Mouse (Mus musculus): ENCODE data around the gene Cldn6. TPM values are rescaled to one million over a fixed set of nuclear protein-coding genes. Genes with fewer than 3 reads are reported as not detected.

Cldn6 gene
- not detected in 2 replicates for polyA plus RNA-seq (2012; ENCODE audit: insufficient read depth, insufficient read length, low replicate concordance, missing spikeins)

DNA sequence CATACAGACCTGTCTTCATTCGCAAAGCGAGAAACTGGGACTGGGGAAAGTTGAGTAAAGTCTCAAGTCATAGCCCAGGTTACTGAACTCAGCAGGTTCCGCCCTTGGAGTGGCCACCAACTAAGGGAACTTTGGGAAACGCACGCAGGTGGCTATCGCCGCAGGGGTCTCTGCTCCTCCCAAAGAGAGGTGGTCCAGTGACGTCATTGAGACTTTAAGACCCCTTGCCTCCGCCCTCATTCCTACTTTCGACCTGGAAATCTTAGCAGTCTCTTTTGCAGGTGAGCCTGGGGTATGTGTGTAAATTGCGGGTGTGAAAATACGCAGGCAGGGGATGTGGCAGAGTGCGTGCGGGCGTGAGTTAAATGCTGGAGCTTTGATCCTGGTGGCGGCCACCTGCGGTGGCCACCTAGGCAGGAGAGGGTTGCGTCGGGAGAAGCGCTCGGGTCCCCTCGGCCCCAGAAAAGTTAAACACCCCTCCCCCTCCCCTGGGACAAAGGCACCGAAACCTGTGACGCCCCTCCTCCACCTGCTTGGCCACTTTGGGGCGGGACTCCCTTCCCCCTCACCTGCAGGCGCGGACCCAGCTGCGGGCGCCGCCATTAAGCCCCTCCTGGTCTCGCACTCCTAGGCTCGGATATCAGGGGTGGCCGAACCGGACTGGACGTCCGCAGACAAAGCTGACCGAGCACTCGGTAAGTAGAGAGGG lies at the start of gene Cldn6:
Gene Cldn6, plus strand, starts transcription at position 123 of the 709 bp plus-strand sequence.
- Histone ChIP-seq H3K27ac (ENCODE audit: insufficient read depth, low read depth, low read length) (no peak within 1 kb of the TSS), H3K4me3 (ENCODE audit: insufficient read depth, low read depth, low read length) (no peak within 1 kb of the TSS), H3K4me1 (ENCODE audit: control insufficient read depth, insufficient read depth, low read length) (peaks cover 35% of the 10 kb centered on the region)
- 5% methylated on average over 38 of the region's 38 CpGs for WGBS
- no peak for TF ChIP-seq POLR2A (IDR thresholded peaks at IDR 0.05; ENCODE audit: insufficient read depth, low read depth, low read length)
- no peak for TF ChIP-seq CTCF (IDR thresholded peaks at IDR 0.05; ENCODE audit: insufficient read depth, low read depth, low read length)

GRCm38 (mm10) chr17:23630195-23631020 lies 48.6 kb upstream of the Cldn6 start:
- no peak overlapping the region for H3K27ac ChIP-seq (ENCODE audit: insufficient read depth, low read depth, low read length)
- WGBS: 15% methylated on average over 22 of the region's 22 CpGs
- H3K4me3 ChIP-seq (ENCODE audit: insufficient read depth, low read depth, low read length): 0 out of 2 replicates have a peak overlapping the region, but pooled peaks have one; percentile 10
- TF ChIP-seq POLR2A (IDR thresholded peaks at IDR 0.05; ENCODE audit: insufficient read depth, low read depth, low read length) (no peak), CTCF (IDR thresholded peaks at IDR 0.05; ENCODE audit: insufficient read depth, low read depth, low read length) (peak; percentile 70)
- peaks cover 5% of the 10 kb centered on the region for H3K4me1 ChIP-seq (ENCODE audit: control insufficient read depth, insufficient read depth, low read length)

DNA sequence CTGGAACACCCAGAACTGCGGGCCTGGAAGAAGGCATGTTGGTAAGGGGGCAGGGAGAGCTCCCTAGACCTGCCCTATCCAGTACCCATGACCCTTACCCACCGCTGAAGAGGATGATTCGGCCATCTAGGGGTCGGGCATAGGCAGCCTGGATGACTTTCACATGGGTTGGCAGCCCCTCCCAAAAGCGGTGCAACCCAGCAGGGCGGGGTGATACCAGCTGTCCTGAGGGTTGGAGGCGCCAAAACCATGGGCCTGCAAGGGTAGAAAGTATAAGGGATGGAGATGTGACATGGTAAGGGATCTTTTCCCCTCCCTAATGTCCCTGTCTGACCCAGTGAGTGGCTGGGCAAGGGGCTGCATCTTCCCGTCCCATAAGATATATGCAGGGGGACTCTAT lies 47.8 kb upstream of the Cldn6 start:
- 86% methylated on average over 8 of the region's 8 CpGs for WGBS
- Histone ChIP-seq H3K4me1 (ENCODE audit: control insufficient read depth, insufficient read depth, low read length) (peaks cover 5% of the 10 kb centered on the region), H3K27ac (ENCODE audit: insufficient read depth, low read depth, low read length) (no peak overlapping the region), H3K4me3 (ENCODE audit: insufficient read depth, low read depth, low read length) (no peak overlapping the region)
- TF ChIP-seq POLR2A (IDR thresholded peaks at IDR 0.05; ENCODE audit: insufficient read depth, low read depth, low read length) (no peak), CTCF (IDR thresholded peaks at IDR 0.05; ENCODE audit: insufficient read depth, low read depth, low read length) (no peak)

- Histone ChIP-seq H3K27ac (ENCODE audit: insufficient read depth, low read depth, low read length) (no peak within 1 kb of the TSS), H3K4me3 (ENCODE audit: insufficient read depth, low read depth, low read length) (peak within 1 kb of the TSS; percentile 12), H3K4me1 (ENCODE audit: control insufficient read depth, insufficient read depth, low read length) (peaks cover 10% of the 10 kb centered on the region; the same call in 1 of the 2 replicates)
- TF ChIP-seq CTCF (IDR thresholded peaks at IDR 0.05; ENCODE audit: insufficient read depth, low read depth, low read length) (no peak), POLR2A (IDR thresholded peaks at IDR 0.05; ENCODE audit: insufficient read depth, low read depth, low read length) (no peak)
- WGBS: 1% methylated on average over 58 of the region's 58 CpGs
These were observed 34.2 kb upstream of the Cldn6 start, which contains the start of gene Mmp25 for GRCm38 (mm10) chr17:23644613-23645495. Gene Mmp25, minus strand, starts transcription at chr17:23645277.

GRCm38 (mm10) chr17:23645894-23646293 lies 33.2 kb upstream of the Cldn6 start:
- Histone ChIP-seq H3K4me3 (ENCODE audit: insufficient read depth, low read depth, low read length) (no peak overlapping the region), H3K4me1 (ENCODE audit: control insufficient read depth, insufficient read depth, low read length) (peaks cover 10% of the 10 kb centered on the region; the same call in 1 of the 2 replicates), H3K27ac (ENCODE audit: insufficient read depth, low read depth, low read length) (no peak overlapping the region)
- no peak for TF ChIP-seq CTCF (IDR thresholded peaks at IDR 0.05; ENCODE audit: insufficient read depth, low read depth, low read length)
- no peak for TF ChIP-seq POLR2A (IDR thresholded peaks at IDR 0.05; ENCODE audit: insufficient read depth, low read depth, low read length)
- 57% methylated on average over 10 of the region's 10 CpGs for WGBS

DNA sequence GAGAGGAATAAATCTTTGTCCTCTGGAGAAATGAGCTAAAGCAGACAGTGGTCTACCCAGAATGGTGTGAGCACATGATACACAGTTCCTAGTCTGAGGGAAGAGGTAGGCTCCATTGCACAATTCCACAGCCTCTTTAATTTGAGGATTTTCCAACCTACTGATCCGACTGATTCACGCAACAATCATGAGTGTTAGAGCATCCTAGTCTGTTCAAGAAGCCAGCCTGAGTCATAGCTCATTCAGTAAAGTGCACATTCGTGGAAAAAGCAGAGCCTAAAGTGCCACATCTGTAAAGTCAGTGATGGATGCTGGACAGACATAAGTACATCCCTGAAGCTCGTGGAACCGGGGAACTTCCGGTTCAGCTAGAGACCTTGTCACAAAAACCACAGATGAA lies 27.7 kb upstream of the Cldn6 start:
- H3K4me1 ChIP-seq (ENCODE audit: control insufficient read depth, insufficient read depth, low read length): no peaks in the 10 kb centered on the region
- no peak overlapping the region for H3K4me3 ChIP-seq (ENCODE audit: insufficient read depth, low read depth, low read length)
- WGBS: 60% methylated on average over 6 of the region's 6 CpGs
- TF ChIP-seq CTCF (IDR thresholded peaks at IDR 0.05; ENCODE audit: insufficient read depth, low read depth, low read length) (no peak), POLR2A (IDR thresholded peaks at IDR 0.05; ENCODE audit: insufficient read depth, low read depth, low read length) (no peak)
- H3K27ac ChIP-seq (ENCODE audit: insufficient read depth, low read depth, low read length): no peak overlapping the region

- no peak overlapping the region for H3K27ac ChIP-seq (ENCODE audit: insufficient read depth, low read depth, low read length)
- 87% methylated on average over 2 of the region's 2 CpGs for WGBS
- no peak for TF ChIP-seq POLR2A (IDR thresholded peaks at IDR 0.05; ENCODE audit: insufficient read depth, low read depth, low read length)
- no peak for TF ChIP-seq CTCF (IDR thresholded peaks at IDR 0.05; ENCODE audit: insufficient read depth, low read depth, low read length)
- H3K4me1 ChIP-seq (ENCODE audit: control insufficient read depth, insufficient read depth, low read length): no peaks in the 10 kb centered on the region
- no peak overlapping the region for H3K4me3 ChIP-seq (ENCODE audit: insufficient read depth, low read depth, low read length)
These were observed 25.7 kb upstream of the Cldn6 start for GRCm38 (mm10) chr17:23653324-23653723.

DNA sequence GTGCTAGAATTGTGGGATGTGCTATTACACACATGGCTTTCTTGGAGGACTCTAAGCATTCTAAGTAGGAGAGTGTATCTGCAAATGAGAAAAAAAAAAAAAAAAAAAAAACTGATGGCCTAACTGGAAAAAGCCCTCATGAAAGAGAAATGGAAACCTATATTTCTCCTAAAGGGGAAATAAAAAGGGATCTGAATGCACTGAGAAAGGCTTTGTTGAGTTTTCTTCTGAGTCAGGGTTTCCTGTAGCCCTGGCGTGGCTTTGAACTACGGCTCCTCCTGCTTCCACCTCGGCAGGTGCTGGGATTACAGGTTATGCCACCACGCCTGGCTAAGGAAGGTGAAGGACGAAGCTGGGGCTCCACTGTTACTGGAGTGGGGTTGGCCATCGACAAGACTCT lies 25.0 kb upstream of the Cldn6 start:
- Histone ChIP-seq H3K4me1 (ENCODE audit: control insufficient read depth, insufficient read depth, low read length) (no peaks in the 10 kb centered on the region), H3K27ac (ENCODE audit: insufficient read depth, low read depth, low read length) (no peak overlapping the region), H3K4me3 (ENCODE audit: insufficient read depth, low read depth, low read length) (no peak overlapping the region)
- WGBS: 68% methylated on average over 6 of the region's 6 CpGs
- TF ChIP-seq CTCF (IDR thresholded peaks at IDR 0.05; ENCODE audit: insufficient read depth, low read depth, low read length) (no peak), POLR2A (IDR thresholded peaks at IDR 0.05; ENCODE audit: insufficient read depth, low read depth, low read length) (no peak)
